Mouse (Mus musculus) forebrain, embryonic 11.5 days (tissue): ENCODE data around the gene Cyp26c1. TPM values are rescaled to one million over a fixed set of nuclear protein-coding genes. Genes with fewer than 3 reads are reported as not detected.

Experiments
- ATAC-seq: fragments of 200-750 bp; cut with Nextera tagmentation; replicated peaks from 2 replicates; pipeline ENCODE4 v1.8.0; 2017; ENCODE audit warnings: moderate TSS enrichment; ENCODE audit not compliant: low FRiP score
- DNase-seq: peaks from one replicate; pipeline ENCODE4 v3.0.0-alpha.2; 2017; ENCODE audit warnings: low spot score
- H3K27ac ChIP-seq: fragments of 300-500 bp; sonication (generic); 2 replicates; pipeline ENCODE4 v1.5.1; 2014; ENCODE audit warnings: low read depth, low read length
- H3K27me3 ChIP-seq: fragments of 300-500 bp; sonication (generic); 2 replicates; pipeline ENCODE4 v1.6.1; 2014; ENCODE audit warnings: mild to moderate bottlenecking, low read length, mixed read lengths; ENCODE audit not compliant: control insufficient read depth, insufficient read depth
- H3K36me3 ChIP-seq: fragments of 300-500 bp; sonication (generic); 2 replicates; pipeline ENCODE4 v1.6.1; 2014; ENCODE audit warnings: mild to moderate bottlenecking, low read length, moderate library complexity, mixed read lengths; ENCODE audit not compliant: control insufficient read depth, insufficient read depth
- H3K4me1 ChIP-seq: fragments of 300-500 bp; sonication (generic); replicated peaks from 2 replicates; pipeline ENCODE4 v1.6.1; 2014; ENCODE audit warnings: low read length, mixed read lengths; ENCODE audit not compliant: control insufficient read depth, insufficient read depth
- H3K4me2 ChIP-seq: fragments of 300-500 bp; sonication (generic); 2 replicates; pipeline ENCODE4 v1.6.1; 2014; ENCODE audit warnings: low read depth, mild to moderate bottlenecking, low read length, moderate library complexity, mixed read lengths; ENCODE audit not compliant: severe bottlenecking
- H3K4me3 ChIP-seq: fragments of 300-500 bp; sonication (generic); 2 replicates; pipeline ENCODE4 v1.5.1; 2014; ENCODE audit warnings: low read depth, low read length
- H3K9ac ChIP-seq: fragments of 300-500 bp; sonication (generic); 2 replicates; pipeline ENCODE4 v1.6.1; 2014; ENCODE audit warnings: low read length
- H3K9me3 ChIP-seq: fragments of 300-500 bp; sonication (generic); 2 replicates; pipeline ENCODE4 v1.6.1; 2016; ENCODE audit warnings: low read length, mixed read lengths; ENCODE audit not compliant: control insufficient read depth
- WGBS: fragments of 180-500 bp; shearing (Covaris S2); extraction: QIAGEN DNeasy Blood & Tissue Kit; methylation state at CpG from one replicate; pipeline ENCODE4 v1.1.7; 2014; 5-methylcytosine and 5-hydroxymethylcytosine counted together
- polyA plus RNA-seq: library from polyadenylated mRNA; unstranded; fragments of >200 nt; fragmentation: Nextera tagmentation; extraction: Ambion mirVana; gene quantifications from 2 replicates; pipeline ENCODE4 v1.2.1, GENCODE M21; 2014

Cyp26c1 gene
- polyA plus RNA-seq, 1 experiment from 2014 or later, result not detected

- ATAC-seq (no peak), DNase-seq (no peak)
- Histone ChIP-seq H3K27ac (no peak overlapping the region), H3K4me3 (no peak overlapping the region), H3K9me3 (no peaks in the 10 kb centered on the region), H3K36me3 (no peaks in the 10 kb centered on the region), H3K27me3 (no peaks in the 10 kb centered on the region), H3K4me2 (no peak overlapping the region), H3K4me1 (no peaks in the 10 kb centered on the region), H3K9ac (no peak overlapping the region)
- WGBS, result 78% methylated on average over 10 of the region's 10 CpGs
Measured at GRCm38 (mm10) chr19:37714681-37715080, 29.3 kb downstream of the Cyp26c1 start.

- Histone ChIP-seq H3K4me3 (no peak overlapping the region), H3K9ac (no peak overlapping the region), H3K27me3 (no peaks in the 10 kb centered on the region), H3K36me3 (no peaks in the 10 kb centered on the region), H3K9me3 (no peaks in the 10 kb centered on the region), H3K4me2 (no peak overlapping the region), H3K4me1 (no peaks in the 10 kb centered on the region), H3K27ac (no peak overlapping the region)
- ATAC-seq, result no peak
- WGBS, result 86% methylated on average over 1 of the region's 1 CpGs
- DNase-seq, result no peak
Measured at GRCm38 (mm10) chr19:37715980-37716379, 30.6 kb downstream of the Cyp26c1 start.

GRCm38 (mm10) chr19:37716524-37717175, 31.3 kb downstream of the Cyp26c1 start:
- Histone ChIP-seq H3K4me1 (no peaks in the 10 kb centered on the region), H3K9ac (no peak overlapping the region), H3K27me3 (no peaks in the 10 kb centered on the region), H3K4me3 (no peak overlapping the region), H3K36me3 (no peaks in the 10 kb centered on the region), H3K27ac (no peak overlapping the region), H3K4me2 (no peak overlapping the region), H3K9me3 (no peaks in the 10 kb centered on the region)
- WGBS, result 87% methylated on average over 12 of the region's 12 CpGs
- DNase-seq (no peak), ATAC-seq (no peak)

- DNase-seq (no peak), ATAC-seq (no peak)
- Histone ChIP-seq H3K9me3 (no peaks in the 10 kb centered on the region), H3K27me3 (no peaks in the 10 kb centered on the region), H3K4me2 (no peak overlapping the region), H3K27ac (no peak overlapping the region), H3K36me3 (no peaks in the 10 kb centered on the region), H3K4me1 (no peaks in the 10 kb centered on the region), H3K4me3 (no peak overlapping the region), H3K9ac (no peak overlapping the region)
- WGBS, result 54% methylated on average over 1 of the region's 1 CpGs
Measured at GRCm38 (mm10) chr19:37719166-37719565, 33.8 kb downstream of the Cyp26c1 start.

- Histone ChIP-seq H3K4me3 (no peak overlapping the region), H3K4me2 (no peak overlapping the region), H3K27ac (no peak overlapping the region), H3K4me1 (no peaks in the 10 kb centered on the region), H3K27me3 (no peaks in the 10 kb centered on the region), H3K9ac (no peak overlapping the region), H3K9me3 (no peaks in the 10 kb centered on the region), H3K36me3 (no peaks in the 10 kb centered on the region)
- 97% methylated on average over 5 of the region's 5 CpGs for WGBS
- no peak for ATAC-seq
- no peak for DNase-seq
Measured at GRCm38 (mm10) chr19:37724591-37724990, 39.2 kb downstream of the Cyp26c1 start.

- DNase-seq (no peak), ATAC-seq (no peak)
- 93% methylated on average over 7 of the region's 7 CpGs for WGBS
Measured at GRCm38 (mm10) chr19:37726585-37726984, 41.2 kb downstream of the Cyp26c1 start.

GRCm38 (mm10) chr19:37727366-37727765, 42.0 kb downstream of the Cyp26c1 start:
- Histone ChIP-seq H3K27ac (no peak overlapping the region), H3K4me3 (no peak overlapping the region), H3K27me3 (no peaks in the 10 kb centered on the region), H3K36me3 (no peaks in the 10 kb centered on the region), H3K4me2 (no peak overlapping the region), H3K4me1 (no peaks in the 10 kb centered on the region), H3K9ac (no peak overlapping the region), H3K9me3 (no peaks in the 10 kb centered on the region)
- ATAC-seq, result no peak
- WGBS, result 94% methylated on average over 2 of the region's 2 CpGs
- no peak for DNase-seq

More at GRCm38 (mm10) chr19:37726585-37726984, 41.2 kb downstream of the Cyp26c1 start:
- H3K4me3 ChIP-seq, result no peak overlapping the region
- H3K27me3 ChIP-seq, result no peaks in the 10 kb centered on the region
- H3K4me1 ChIP-seq, result no peaks in the 10 kb centered on the region
- no peak overlapping the region for H3K27ac ChIP-seq
- no peaks in the 10 kb centered on the region for H3K9me3 ChIP-seq
- no peak overlapping the region for H3K9ac ChIP-seq
- H3K36me3 ChIP-seq, result no peaks in the 10 kb centered on the region
- no peak overlapping the region for H3K4me2 ChIP-seq

GRCm38 (mm10) chr19:37735426-37735825, 50.0 kb downstream of the Cyp26c1 start:
- H3K27ac ChIP-seq, result no peak overlapping the region
- H3K36me3 ChIP-seq, result no peaks in the 10 kb centered on the region
- no peaks in the 10 kb centered on the region for H3K9me3 ChIP-seq
- H3K4me2 ChIP-seq, result no peak overlapping the region
- WGBS, result 94% methylated on average over 8 of the region's 8 CpGs
- H3K4me1 ChIP-seq, result no peaks in the 10 kb centered on the region
- H3K4me3 ChIP-seq, result no peak overlapping the region
- ATAC-seq (no peak), DNase-seq (no peak)
- H3K27me3 ChIP-seq, result no peaks in the 10 kb centered on the region
- H3K9ac ChIP-seq, result no peak overlapping the region

- 99% methylated on average over 3 of the region's 3 CpGs for WGBS
- H3K36me3 ChIP-seq, result no peaks in the 10 kb centered on the region
- H3K4me1 ChIP-seq, result no peaks in the 10 kb centered on the region
- H3K9ac ChIP-seq, result no peak overlapping the region
- H3K4me2 ChIP-seq, result no peak overlapping the region
- no peak overlapping the region for H3K27ac ChIP-seq
- no peak overlapping the region for H3K4me3 ChIP-seq
- no peak for ATAC-seq
- no peaks in the 10 kb centered on the region for H3K27me3 ChIP-seq
- no peak for DNase-seq
- H3K9me3 ChIP-seq, result no peaks in the 10 kb centered on the region
Measured at GRCm38 (mm10) chr19:37738575-37738974, 53.2 kb downstream of the Cyp26c1 start.
